Mouse (Mus musculus): ENCODE measurements around the gene Unc50. TPM values are rescaled to one million over a fixed set of nuclear protein-coding genes. Genes with fewer than 3 reads are reported as not detected.

The Unc50 gene
- polyA plus RNA-seq, 1 experiment from 2014 or later: 115 TPM

DNA sequence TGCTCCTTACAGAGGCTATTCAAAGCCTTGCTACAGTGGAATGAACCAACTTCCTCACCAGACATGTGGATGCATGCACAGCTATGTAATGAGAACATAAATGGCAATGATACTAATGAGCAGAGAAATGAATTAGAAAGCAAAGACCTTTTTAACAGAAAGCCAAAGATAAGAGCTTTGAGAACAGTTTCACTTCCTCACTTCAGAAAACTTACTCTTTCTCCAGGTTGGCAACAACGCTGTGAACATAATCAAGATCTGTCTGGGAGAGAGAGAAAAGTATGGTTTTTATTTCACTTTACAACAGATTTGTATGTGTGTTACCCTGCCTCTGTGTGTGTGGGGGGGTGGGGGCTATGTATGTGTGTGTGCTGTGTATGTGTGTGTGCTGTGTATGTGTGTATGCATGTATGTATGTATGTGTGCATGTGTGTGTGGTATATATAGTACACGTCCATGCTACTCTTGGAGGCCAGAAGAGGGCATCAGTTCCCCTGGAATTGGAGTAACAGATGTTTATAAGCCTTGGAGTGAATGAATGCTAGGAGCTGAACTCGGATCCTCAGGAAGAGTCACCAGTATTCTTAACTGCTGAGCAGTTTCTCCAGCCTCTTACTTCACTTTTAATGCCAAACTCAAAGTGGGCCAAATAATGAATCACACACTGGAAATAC lies 36.5 kb downstream of the Unc50 start:
- 93% methylated on average over 3 of the region's 3 CpGs for WGBS
- H3K4me3 ChIP-seq: no peak overlapping the region

DNA sequence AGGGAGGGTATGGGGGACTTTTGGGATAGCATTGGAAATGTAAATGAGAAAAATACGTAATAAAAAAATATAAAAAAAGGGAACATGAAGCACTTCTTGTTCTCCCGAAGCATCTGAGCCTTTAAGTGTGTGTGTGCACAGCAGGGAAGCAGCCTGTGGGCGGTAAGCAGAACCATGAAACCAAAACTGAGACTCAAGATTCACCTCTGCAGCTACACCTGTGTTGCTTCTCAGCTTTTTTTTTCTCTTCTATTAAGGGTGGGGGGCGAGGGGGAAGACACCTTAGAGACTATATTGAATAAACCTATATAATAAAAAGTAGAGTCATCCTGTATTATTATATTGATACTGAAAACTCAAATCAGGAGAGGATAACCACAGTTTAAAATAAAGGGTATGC lies 37.9 kb downstream of the Unc50 start:
- H3K4me3 ChIP-seq: no peak overlapping the region
- no peaks in the 10 kb centered on the region for H3K36me3 ChIP-seq
- 88% methylated on average over 4 of the region's 4 CpGs for WGBS

More for the DNA sequence above, 36.5 kb downstream of the Unc50 start:
- no peak for DNase-seq (ENCODE audit: low spot score)
- Histone ChIP-seq H3K27ac (no peak overlapping the region), H3K27me3 (ENCODE audit: low read depth, poor library complexity, severe bottlenecking) (no peaks in the 10 kb centered on the region), H3K9me3 (replicated peaks) (no peaks in the 10 kb centered on the region), H3K4me1 (no peaks in the 10 kb centered on the region), H3K36me3 (no peaks in the 10 kb centered on the region)

GRCm38 (mm10) chr1:37469007-37469406 lies 39.1 kb downstream of the Unc50 start:
- H3K9me3 ChIP-seq (replicated peaks): no peaks in the 10 kb centered on the region
- no peak overlapping the region for H3K4me3 ChIP-seq
- no peaks in the 10 kb centered on the region for H3K27me3 ChIP-seq (ENCODE audit: low read depth, poor library complexity, severe bottlenecking)
- H3K27ac ChIP-seq: no peak overlapping the region
- H3K36me3 ChIP-seq: no peaks in the 10 kb centered on the region
- no peak for DNase-seq (ENCODE audit: low spot score)
- WGBS: 92% methylated on average over 5 of the region's 5 CpGs
- no peaks in the 10 kb centered on the region for H3K4me1 ChIP-seq

More for the DNA sequence above, 37.9 kb downstream of the Unc50 start:
- DNase-seq (ENCODE audit: low spot score): no peak
- Histone ChIP-seq H3K9me3 (replicated peaks) (no peaks in the 10 kb centered on the region), H3K27me3 (ENCODE audit: low read depth, poor library complexity, severe bottlenecking) (no peaks in the 10 kb centered on the region), H3K27ac (no peak overlapping the region), H3K4me1 (no peaks in the 10 kb centered on the region)

- Histone ChIP-seq H3K9me3 (replicated peaks) (no peaks in the 10 kb centered on the region), H3K36me3 (no peaks in the 10 kb centered on the region), H3K4me1 (no peaks in the 10 kb centered on the region), H3K27me3 (ENCODE audit: low read depth, poor library complexity, severe bottlenecking) (no peaks in the 10 kb centered on the region), H3K27ac (no peak overlapping the region), H3K4me3 (no peak overlapping the region)
- 82% methylated on average over 6 of the region's 6 CpGs for WGBS
- no peak for DNase-seq (ENCODE audit: low spot score)
These were observed 41.5 kb downstream of the Unc50 start for GRCm38 (mm10) chr1:37471179-37472148.

- Histone ChIP-seq H3K9me3 (replicated peaks) (no peaks in the 10 kb centered on the region), H3K4me3 (no peak overlapping the region), H3K27me3 (ENCODE audit: low read depth, poor library complexity, severe bottlenecking) (no peaks in the 10 kb centered on the region), H3K27ac (no peak overlapping the region), H3K4me1 (no peaks in the 10 kb centered on the region), H3K36me3 (no peaks in the 10 kb centered on the region)
- 88% methylated on average over 10 of the region's 10 CpGs for WGBS
- no peak for DNase-seq (ENCODE audit: low spot score)
These were observed 43.3 kb downstream of the Unc50 start for GRCm38 (mm10) chr1:37473251-37473650.

- Histone ChIP-seq H3K36me3 (no peaks in the 10 kb centered on the region), H3K9me3 (replicated peaks) (no peaks in the 10 kb centered on the region), H3K27me3 (ENCODE audit: low read depth, poor library complexity, severe bottlenecking) (no peaks in the 10 kb centered on the region), H3K27ac (no peak overlapping the region), H3K4me3 (no peak overlapping the region), H3K4me1 (no peaks in the 10 kb centered on the region)
- WGBS: 90% methylated on average over 8 of the region's 8 CpGs
- no peak for DNase-seq (ENCODE audit: low spot score)
These were observed 44.1 kb downstream of the Unc50 start for GRCm38 (mm10) chr1:37474046-37474445.

DNA sequence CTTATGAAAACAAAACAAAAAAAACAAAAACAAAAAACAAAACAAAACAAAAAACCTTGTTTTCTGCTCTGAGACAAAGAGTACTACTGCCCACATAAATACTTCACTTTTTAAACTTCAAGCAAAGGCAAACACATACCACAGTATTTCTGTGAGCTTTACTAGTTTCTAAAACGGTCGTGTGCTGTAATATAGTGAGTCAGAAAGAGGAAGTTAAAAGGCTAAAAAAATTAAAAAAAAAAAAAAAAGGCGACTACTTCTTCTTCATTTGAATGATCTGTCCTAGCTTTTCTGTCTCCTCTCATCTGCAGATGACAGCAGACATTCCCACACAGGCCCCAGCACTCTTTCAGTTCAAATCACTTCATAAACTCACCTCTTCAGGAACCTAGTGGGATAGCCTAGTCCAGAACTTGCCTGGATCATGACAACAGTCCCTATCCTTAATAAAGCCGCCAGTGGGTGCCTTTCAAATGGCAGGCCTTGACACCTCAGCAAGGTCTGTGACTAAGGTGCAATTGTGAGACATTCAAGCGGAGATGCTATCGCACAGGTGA lies 44.8 kb downstream of the Unc50 start:
- WGBS: 92% methylated on average over 6 of the region's 6 CpGs
- no peaks in the 10 kb centered on the region for H3K4me1 ChIP-seq

GRCm38 (mm10) chr1:37475312-37475711 lies 45.4 kb downstream of the Unc50 start:
- H3K4me1 ChIP-seq: no peaks in the 10 kb centered on the region
- H3K36me3 ChIP-seq: no peaks in the 10 kb centered on the region
- no peak overlapping the region for H3K27ac ChIP-seq
- 88% methylated on average over 3 of the region's 3 CpGs for WGBS
- no peaks in the 10 kb centered on the region for H3K9me3 ChIP-seq (replicated peaks)
- no peak for DNase-seq (ENCODE audit: low spot score)
- no peak overlapping the region for H3K4me3 ChIP-seq
- H3K27me3 ChIP-seq (ENCODE audit: low read depth, poor library complexity, severe bottlenecking): no peaks in the 10 kb centered on the region

More for the DNA sequence above, 44.8 kb downstream of the Unc50 start:
- H3K27ac ChIP-seq: no peak overlapping the region
- H3K36me3 ChIP-seq: no peaks in the 10 kb centered on the region
- H3K27me3 ChIP-seq (ENCODE audit: low read depth, poor library complexity, severe bottlenecking): no peaks in the 10 kb centered on the region
- H3K9me3 ChIP-seq (replicated peaks): no peaks in the 10 kb centered on the region
- no peak overlapping the region for H3K4me3 ChIP-seq
- no peak for DNase-seq (ENCODE audit: low spot score)

DNA sequence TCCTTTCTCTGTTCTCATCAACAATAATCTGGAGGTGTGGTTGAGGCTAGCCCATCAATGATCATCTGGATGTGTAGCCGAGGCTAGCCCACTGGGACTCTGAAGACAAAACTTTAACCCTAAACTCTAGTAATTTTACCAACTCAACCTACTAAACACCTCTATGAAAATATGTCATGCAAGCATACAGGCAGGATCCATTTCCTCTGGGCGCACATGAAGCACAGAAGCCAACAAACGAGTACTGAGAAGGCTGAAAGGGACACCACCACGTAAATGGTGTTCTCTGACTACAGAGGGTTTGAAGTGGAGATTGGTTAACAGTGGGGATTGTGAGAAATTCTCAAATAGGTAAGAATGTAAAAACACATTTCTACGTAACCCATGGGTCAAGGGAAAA lies 47.3 kb downstream of the Unc50 start:
- no peaks in the 10 kb centered on the region for H3K36me3 ChIP-seq
- no peaks in the 10 kb centered on the region for H3K27me3 ChIP-seq (ENCODE audit: low read depth, poor library complexity, severe bottlenecking)
- WGBS: 91% methylated on average over 5 of the region's 5 CpGs
- H3K9me3 ChIP-seq (replicated peaks): no peaks in the 10 kb centered on the region
- H3K27ac ChIP-seq: no peak overlapping the region
- no peak for DNase-seq (ENCODE audit: low spot score)
- H3K4me3 ChIP-seq: no peak overlapping the region
- no peaks in the 10 kb centered on the region for H3K4me1 ChIP-seq

- Histone ChIP-seq H3K9me3 (replicated peaks) (no peaks in the 10 kb centered on the region), H3K27me3 (ENCODE audit: low read depth, poor library complexity, severe bottlenecking) (no peaks in the 10 kb centered on the region), H3K36me3 (no peaks in the 10 kb centered on the region), H3K27ac (no peak overlapping the region), H3K4me1 (no peaks in the 10 kb centered on the region), H3K4me3 (no peak overlapping the region)
- 92% methylated on average over 5 of the region's 5 CpGs for WGBS
- no peak for DNase-seq (ENCODE audit: low spot score)
These were observed 48.0 kb downstream of the Unc50 start for GRCm38 (mm10) chr1:37477928-37478327.

DNA sequence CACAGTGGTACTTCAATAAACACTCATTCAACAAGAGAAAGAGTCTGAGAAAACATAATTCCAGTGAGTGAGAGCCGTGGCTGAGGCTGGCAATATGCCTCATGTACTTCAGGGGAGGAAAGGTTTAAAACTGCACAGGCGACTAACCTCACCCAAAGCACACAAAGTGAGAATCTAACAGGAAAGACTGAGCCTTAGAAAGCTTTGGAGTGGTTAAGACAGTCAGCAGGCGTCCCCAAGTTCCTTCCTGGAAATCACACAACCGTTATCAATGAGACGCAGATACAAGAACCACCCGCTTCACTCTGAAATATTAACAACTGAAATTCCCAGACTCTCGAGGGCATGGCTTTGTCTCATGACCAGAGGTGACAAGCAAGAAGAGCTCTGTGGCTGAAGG lies 48.5 kb downstream of the Unc50 start:
- Histone ChIP-seq H3K27ac (no peak overlapping the region), H3K4me1 (no peaks in the 10 kb centered on the region), H3K4me3 (no peak overlapping the region), H3K27me3 (ENCODE audit: low read depth, poor library complexity, severe bottlenecking) (no peaks in the 10 kb centered on the region), H3K9me3 (replicated peaks) (no peaks in the 10 kb centered on the region), H3K36me3 (no peaks in the 10 kb centered on the region)
- WGBS: 83% methylated on average over 7 of the region's 7 CpGs
- DNase-seq (ENCODE audit: low spot score): no peak

DNA sequence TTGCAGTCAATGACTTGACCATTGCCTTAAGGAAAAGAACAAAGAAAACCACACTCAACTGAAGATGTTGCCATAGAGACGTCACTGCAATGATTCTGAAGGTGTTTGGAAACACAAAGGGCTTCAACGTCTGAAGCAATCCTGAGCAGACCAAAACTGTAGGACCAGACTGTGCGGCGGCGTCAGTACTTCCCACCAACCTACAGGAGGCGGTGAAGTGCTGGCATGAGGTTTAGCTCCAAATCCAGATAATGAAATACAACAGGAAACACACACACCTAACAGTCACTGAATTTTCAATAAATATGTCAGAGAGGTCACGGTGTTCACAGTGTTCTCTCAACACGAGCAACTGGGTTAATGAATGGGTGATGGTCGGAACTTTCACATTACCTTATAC lies 49.1 kb downstream of the Unc50 start:
- no peak for DNase-seq (ENCODE audit: low spot score)
- H3K27me3 ChIP-seq (ENCODE audit: low read depth, poor library complexity, severe bottlenecking): no peaks in the 10 kb centered on the region
- H3K4me3 ChIP-seq: no peak overlapping the region
- no peaks in the 10 kb centered on the region for H3K4me1 ChIP-seq
- H3K27ac ChIP-seq: no peak overlapping the region
- H3K36me3 ChIP-seq: no peaks in the 10 kb centered on the region
- H3K9me3 ChIP-seq (replicated peaks): no peaks in the 10 kb centered on the region
- 75% methylated on average over 9 of the region's 9 CpGs for WGBS

GRCm38 (mm10) chr1:37479759-37480158 lies 49.8 kb downstream of the Unc50 start:
- WGBS: 91% methylated on average over 8 of the region's 8 CpGs
- Histone ChIP-seq H3K27ac (no peak overlapping the region), H3K36me3 (no peaks in the 10 kb centered on the region), H3K9me3 (replicated peaks) (no peaks in the 10 kb centered on the region), H3K4me3 (no peak overlapping the region), H3K4me1 (no peaks in the 10 kb centered on the region), H3K27me3 (ENCODE audit: low read depth, poor library complexity, severe bottlenecking) (no peaks in the 10 kb centered on the region)
- DNase-seq (ENCODE audit: low spot score): no peak

Measured in limb, embryonic 10.5 days (tissue).